Comparison of ENCODE assay signal across 7 mouse cellular contexts in genomic region chr10:24711071-24711470, GRCm38 (mm10). TPM values are rescaled to one million over a fixed set of nuclear protein-coding genes. Genes with fewer than 3 reads are reported as not detected.
DNase-seq lines count a peak whose midpoint lies in the region; ATAC-seq and TF ChIP-seq lines count a peak whose summit lies in the region.

No protein-coding gene starts in this region.

- WGBS in spleen, adult 2 months, result 19% methylated on average over 10 of the region's 10 CpGs
- WGBS in forebrain, embryonic 11.5 days, result 23% methylated on average over 10 of the region's 10 CpGs
- 19% methylated on average over 10 of the region's 10 CpGs for WGBS in kidney, embryonic 16.5 days
- WGBS in midbrain, embryonic 16.5 days, result 16% methylated on average over 10 of the region's 10 CpGs

- TF ChIP-seq CTCF in spleen, adult 2 months (IDR thresholded peaks at IDR 0.05; ENCODE audit: extremely low read depth, insufficient read depth, insufficient read length, insufficient replicate concordance), result no peak

- no peaks in the 10 kb centered on the region for H3K36me3 ChIP-seq in spleen, adult 2 months (ENCODE audit: control insufficient read depth, insufficient read depth, low read length)
- H3K36me3 ChIP-seq in forebrain, embryonic 11.5 days (ENCODE audit: control insufficient read depth, insufficient read depth, low read length), result no peaks in the 10 kb centered on the region
- H3K36me3 ChIP-seq in kidney, embryonic 16.5 days (ENCODE audit: insufficient read depth, low read length), result no peaks in the 10 kb centered on the region
- no peaks in the 10 kb centered on the region for H3K36me3 ChIP-seq in midbrain, embryonic 16.5 days (ENCODE audit: control insufficient read depth, insufficient read depth, low read length)

- peaks cover 2% of the 10 kb centered on the region; the same call in 1 of the 2 replicates for H3K27me3 ChIP-seq in spleen, adult 2 months (ENCODE audit: control insufficient read depth, insufficient read depth, low read length)
- H3K27me3 ChIP-seq in forebrain, embryonic 11.5 days (ENCODE audit: control insufficient read depth, insufficient read depth, low read length), result peaks cover 7% of the 10 kb centered on the region; the same call in 1 of the 2 replicates
- H3K27me3 ChIP-seq in kidney, embryonic 16.5 days (ENCODE audit: insufficient read depth, low read length), result 0 out of 2 replicates have a peak, but pooled peaks cover 2% of the 10 kb centered on the region
- peaks cover 2% of the 10 kb centered on the region for H3K27me3 ChIP-seq in midbrain, embryonic 16.5 days (ENCODE audit: control insufficient read depth, insufficient read depth, low read depth, low read length)

- no peak for ATAC-seq in forebrain, embryonic 11.5 days (replicated peaks; ENCODE audit: low FRiP score)
- no peak for ATAC-seq in kidney, embryonic 16.5 days (ENCODE audit: low FRiP score, low TSS enrichment)
- peak; percentile 46 for ATAC-seq in midbrain, embryonic 16.5 days

- H3K4me2 ChIP-seq in forebrain, embryonic 11.5 days (ENCODE audit: low read depth, low read length, severe bottlenecking), result peak overlapping the region; percentile 99
- peak overlapping the region; percentile 94 for H3K4me2 ChIP-seq in kidney, embryonic 16.5 days (replicated peaks; ENCODE audit: low read depth, low read length)
- peak overlapping the region; percentile 97 for H3K4me2 ChIP-seq in midbrain, embryonic 16.5 days (ENCODE audit: low read length)

- no peak for DNase-seq in spleen, adult 2 months (ENCODE audit: low read depth in 1 of 2, low spot score in 2 of 2)
- DNase-seq in spleen, postnatal 14 days (ENCODE audit: low spot score in 2 of 2), result no peak
- no peak for DNase-seq in forebrain, embryonic 11.5 days (ENCODE audit: low spot score)
- DNase-seq in layer of hippocampus, adult 9-11 months, result no peak
- DNase-seq in frontal cortex, postnatal 36 days (ENCODE audit: low spot score in 2 of 2), result no peak

- H3K4me1 ChIP-seq in spleen, adult 2 months (ENCODE audit: control insufficient read depth, insufficient read depth, insufficient read length), result peaks cover 7% of the 10 kb centered on the region; the same call in 1 of the 2 replicates
- no peaks in the 10 kb centered on the region; the same call in 1 of the 2 replicates for H3K4me1 ChIP-seq in forebrain, embryonic 11.5 days (replicated peaks; ENCODE audit: control insufficient read depth, insufficient read depth, low read length)
- H3K4me1 ChIP-seq in kidney, embryonic 16.5 days (ENCODE audit: insufficient read depth, low read length), result peaks cover 12% of the 10 kb centered on the region
- H3K4me1 ChIP-seq in midbrain, embryonic 16.5 days (ENCODE audit: control insufficient read depth, insufficient read depth, low read length), result peaks cover 7% of the 10 kb centered on the region

- H3K9ac ChIP-seq in forebrain, embryonic 11.5 days (ENCODE audit: low read length), result no peak overlapping the region
- H3K9ac ChIP-seq in kidney, embryonic 16.5 days (replicated peaks; ENCODE audit: low read length), result peak overlapping the region; percentile 73
- H3K9ac ChIP-seq in midbrain, embryonic 16.5 days (ENCODE audit: low read depth, low read length), result no peak overlapping the region

- H3K27ac ChIP-seq in spleen, adult 2 months (ENCODE audit: insufficient read depth, low read length), result 0 out of 2 replicates have a peak overlapping the region, but pooled peaks have one; percentile 18
- H3K27ac ChIP-seq in forebrain, embryonic 11.5 days (ENCODE audit: low read depth, low read length), result no peak overlapping the region
- no peak overlapping the region for H3K27ac ChIP-seq in kidney, embryonic 16.5 days (ENCODE audit: low read length)
- H3K27ac ChIP-seq in midbrain, embryonic 16.5 days (ENCODE audit: low read length), result no peak overlapping the region

- peak overlapping the region; percentile 85 for H3K4me3 ChIP-seq in spleen, adult 2 months (ENCODE audit: extremely low read depth, insufficient read depth, insufficient read length)
- peak overlapping the region; percentile 59 for H3K4me3 ChIP-seq in forebrain, embryonic 11.5 days (ENCODE audit: low read depth, low read length)
- peak overlapping the region; percentile 81 for H3K4me3 ChIP-seq in kidney, embryonic 16.5 days (ENCODE audit: low read length)
- H3K4me3 ChIP-seq in midbrain, embryonic 16.5 days (ENCODE audit: low read depth, low read length), result peak overlapping the region; percentile 66

- H3K9me3 ChIP-seq in forebrain, embryonic 11.5 days (ENCODE audit: control insufficient read depth, low read length), result no peaks in the 10 kb centered on the region
- H3K9me3 ChIP-seq in kidney, embryonic 16.5 days (ENCODE audit: low read length), result no peaks in the 10 kb centered on the region
- no peaks in the 10 kb centered on the region for H3K9me3 ChIP-seq in midbrain, embryonic 16.5 days (replicated peaks; ENCODE audit: control insufficient read depth, low read length, poor library complexity, severe bottlenecking)

- TF ChIP-seq POLR2A in spleen, adult 2 months (IDR thresholded peaks at IDR 0.05; ENCODE audit: low read depth, low read length), result no peak

RNA-seq across cellular contexts. Expression of gene Enpp1, which starts 0.9 kb away (rescaled TPM):
- polyA plus RNA-seq in spleen, adult 2 months (2012; rRNA removed), result 2.5 and 3.2 TPM in 2 replicates
- 0.71 and 0.89 TPM in 2 replicates for polyA plus RNA-seq in forebrain, embryonic 11.5 days (2014; fragmentation: Nextera tagmentation; extraction: Ambion mirVana)
- polyA plus RNA-seq in kidney, embryonic 16.5 days (2015; fragmentation: Nextera tagmentation; extraction: Ambion mirVana), result 4.6 and 5.0 TPM in 2 replicates
- polyA plus RNA-seq in midbrain, embryonic 16.5 days (2015; fragmentation: Nextera tagmentation; extraction: Ambion mirVana), result 2.8 and 3.3 TPM in 2 replicates
